Mouse (Mus musculus): ENCODE measurements around the gene 4930558C23Rik. TPM values are rescaled to one million over a fixed set of nuclear protein-coding genes. Genes with fewer than 3 reads are reported as not detected.

4930558C23Rik gene
- polyA plus RNA-seq, 1 experiment, result not detected

GRCm38 (mm10) chr3:95417866-95418265 lies 15.2 kb upstream of the 4930558C23Rik start:
- WGBS, result 71% methylated on average over 6 of the region's 6 CpGs
- Histone ChIP-seq H3K27me3 (ENCODE audit: control insufficient read depth, insufficient read depth, low read length) (no peaks in the 10 kb centered on the region; the same call in 1 of the 2 replicates), H3K27ac (ENCODE audit: insufficient read depth, low read depth, low read length) (no peak overlapping the region), H3K4me3 (ENCODE audit: low read depth, low read length) (no peak overlapping the region), H3K4me1 (ENCODE audit: control insufficient read depth, insufficient read depth, insufficient read length, low read length) (no peaks in the 10 kb centered on the region), H3K36me3 (ENCODE audit: control insufficient read depth, insufficient read depth, low read length) (no peaks in the 10 kb centered on the region)
- TF ChIP-seq POLR2A (IDR thresholded peaks at IDR 0.05; ENCODE audit: low read depth, low read length) (no peak), CTCF (IDR thresholded peaks at IDR 0.05; ENCODE audit: extremely low read depth, insufficient read length, insufficient replicate concordance, low read depth, low read length) (no peak)

GRCm38 (mm10) chr3:95412268-95412667 lies 9.6 kb upstream of the 4930558C23Rik start:
- Histone ChIP-seq H3K36me3 (ENCODE audit: control insufficient read depth, insufficient read depth, low read length) (no peaks in the 10 kb centered on the region), H3K27me3 (ENCODE audit: control insufficient read depth, insufficient read depth, low read length) (peaks cover 2% of the 10 kb centered on the region; the same call in 1 of the 2 replicates), H3K27ac (ENCODE audit: insufficient read depth, low read depth, low read length) (no peak overlapping the region), H3K4me1 (ENCODE audit: control insufficient read depth, insufficient read depth, insufficient read length, low read length) (no peaks in the 10 kb centered on the region), H3K4me3 (ENCODE audit: low read depth, low read length) (no peak overlapping the region)
- 70% methylated on average over 1 of the region's 1 CpGs for WGBS
- TF ChIP-seq CTCF (IDR thresholded peaks at IDR 0.05; ENCODE audit: extremely low read depth, insufficient read length, insufficient replicate concordance, low read depth, low read length) (no peak), POLR2A (IDR thresholded peaks at IDR 0.05; ENCODE audit: low read depth, low read length) (no peak)

GRCm38 (mm10) chr3:95408852-95409251 lies 6.2 kb upstream of the 4930558C23Rik start:
- Histone ChIP-seq H3K4me1 (ENCODE audit: control insufficient read depth, insufficient read depth, insufficient read length, low read length) (no peaks in the 10 kb centered on the region), H3K27me3 (ENCODE audit: control insufficient read depth, insufficient read depth, low read length) (peaks cover 2% of the 10 kb centered on the region; the same call in 1 of the 2 replicates), H3K36me3 (ENCODE audit: control insufficient read depth, insufficient read depth, low read length) (no peaks in the 10 kb centered on the region), H3K27ac (ENCODE audit: insufficient read depth, low read depth, low read length) (no peak overlapping the region), H3K4me3 (ENCODE audit: low read depth, low read length) (no peak overlapping the region)
- WGBS, result 90% methylated on average over 2 of the region's 2 CpGs
- TF ChIP-seq POLR2A (IDR thresholded peaks at IDR 0.05; ENCODE audit: low read depth, low read length) (no peak), CTCF (IDR thresholded peaks at IDR 0.05; ENCODE audit: extremely low read depth, insufficient read length, insufficient replicate concordance, low read depth, low read length) (no peak)

GRCm38 (mm10) chr3:95407728-95408127 lies 5.1 kb upstream of the 4930558C23Rik start:
- H3K4me3 ChIP-seq (ENCODE audit: low read depth, low read length), result no peak overlapping the region
- TF ChIP-seq CTCF (IDR thresholded peaks at IDR 0.05; ENCODE audit: extremely low read depth, insufficient read length, insufficient replicate concordance, low read depth, low read length) (no peak), POLR2A (IDR thresholded peaks at IDR 0.05; ENCODE audit: low read depth, low read length) (no peak)
- H3K27ac ChIP-seq (ENCODE audit: insufficient read depth, low read depth, low read length), result no peak overlapping the region
- whole genome bisulfite sequencing, result 80% methylated on average over 1 of the region's 1 CpGs
- H3K36me3 ChIP-seq (ENCODE audit: control insufficient read depth, insufficient read depth, low read length), result no peaks in the 10 kb centered on the region
- 0 out of 2 replicates have a peak, but pooled peaks cover 2% of the 10 kb centered on the region for H3K27me3 ChIP-seq (ENCODE audit: control insufficient read depth, insufficient read depth, low read length)
- H3K4me1 ChIP-seq (ENCODE audit: control insufficient read depth, insufficient read depth, insufficient read length, low read length), result no peaks in the 10 kb centered on the region

GRCm38 (mm10) chr3:95394385-95394784 lies 8.3 kb downstream of the 4930558C23Rik start:
- Histone ChIP-seq H3K27me3 (ENCODE audit: control insufficient read depth, insufficient read depth, low read length) (no peaks in the 10 kb centered on the region), H3K36me3 (ENCODE audit: control insufficient read depth, insufficient read depth, low read length) (no peaks in the 10 kb centered on the region), H3K4me3 (ENCODE audit: low read depth, low read length) (no peak overlapping the region), H3K4me1 (ENCODE audit: control insufficient read depth, insufficient read depth, insufficient read length, low read length) (no peaks in the 10 kb centered on the region), H3K27ac (ENCODE audit: insufficient read depth, low read depth, low read length) (no peak overlapping the region)
- no peak for TF ChIP-seq CTCF (IDR thresholded peaks at IDR 0.05; ENCODE audit: extremely low read depth, insufficient read length, insufficient replicate concordance, low read depth, low read length)
- TF ChIP-seq POLR2A (IDR thresholded peaks at IDR 0.05; ENCODE audit: low read depth, low read length), result no peak
- 69% methylated on average over 4 of the region's 4 CpGs for WGBS

- TF ChIP-seq CTCF (IDR thresholded peaks at IDR 0.05; ENCODE audit: extremely low read depth, insufficient read length, insufficient replicate concordance, low read depth, low read length) (no peak), POLR2A (IDR thresholded peaks at IDR 0.05; ENCODE audit: low read depth, low read length) (no peak)
- Histone ChIP-seq H3K4me3 (ENCODE audit: low read depth, low read length) (no peak overlapping the region), H3K27ac (ENCODE audit: insufficient read depth, low read depth, low read length) (no peak overlapping the region), H3K4me1 (ENCODE audit: control insufficient read depth, insufficient read depth, insufficient read length, low read length) (no peaks in the 10 kb centered on the region), H3K27me3 (ENCODE audit: control insufficient read depth, insufficient read depth, low read length) (no peaks in the 10 kb centered on the region), H3K36me3 (ENCODE audit: control insufficient read depth, insufficient read depth, low read length) (no peaks in the 10 kb centered on the region)
- 66% methylated on average over 5 of the region's 5 CpGs for WGBS
Observed at GRCm38 (mm10) chr3:95385401-95386075, 17.1 kb downstream of the 4930558C23Rik start.

GRCm38 (mm10) chr3:95373208-95373607 lies 29.4 kb downstream of the 4930558C23Rik start:
- H3K4me3 ChIP-seq (ENCODE audit: low read depth, low read length), result no peak overlapping the region
- H3K36me3 ChIP-seq (ENCODE audit: control insufficient read depth, insufficient read depth, low read length), result no peaks in the 10 kb centered on the region
- WGBS, result 88% methylated on average over 10 of the region's 10 CpGs
- no peaks in the 10 kb centered on the region for H3K27me3 ChIP-seq (ENCODE audit: control insufficient read depth, insufficient read depth, low read length)
- TF ChIP-seq POLR2A (IDR thresholded peaks at IDR 0.05; ENCODE audit: low read depth, low read length) (no peak), CTCF (IDR thresholded peaks at IDR 0.05; ENCODE audit: extremely low read depth, insufficient read length, insufficient replicate concordance, low read depth, low read length) (no peak)
- H3K27ac ChIP-seq (ENCODE audit: insufficient read depth, low read depth, low read length), result no peak overlapping the region
- H3K4me1 ChIP-seq (ENCODE audit: control insufficient read depth, insufficient read depth, insufficient read length, low read length), result no peaks in the 10 kb centered on the region
